Mouse (Mus musculus) spleen, postnatal 36 days (tissue): ENCODE results near the gene Prr11.
"Not testable (repeated sequence)": the region's sequence is repeated elsewhere in the genome, so short reads cannot be mapped to it uniquely, and the experiment has no call there.

Experiments used
- DNase-seq, 2 experiments: peaks; one replicate each; pipeline ENCODE4 v3.0.0; 2022; ENCODE audit warnings: low spot score in 2 of 2, mixed read lengths in 1 of 2

Prr11 gene

DNA sequence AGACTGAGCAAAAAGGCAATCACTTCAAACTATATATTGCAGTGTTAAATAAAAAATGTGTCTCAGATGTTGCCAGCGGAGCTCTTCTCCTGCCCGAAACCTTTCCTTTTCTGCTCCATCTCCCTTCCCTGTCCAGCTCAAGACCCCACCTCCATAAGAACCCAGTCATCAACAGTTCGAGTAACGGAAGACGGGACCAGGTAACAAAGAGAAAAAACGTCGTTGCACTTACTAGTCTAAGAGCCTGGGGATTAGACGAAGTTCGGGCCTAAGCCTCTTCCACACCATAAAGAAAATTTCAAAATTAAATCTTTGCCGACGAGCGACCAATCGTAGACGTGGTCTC lies at the start of gene Prr11:
Gene Prr11 (minus strand): TSS at position 300 of the 346 bp plus-strand sequence.
- no peak for DNase-seq

DNA sequence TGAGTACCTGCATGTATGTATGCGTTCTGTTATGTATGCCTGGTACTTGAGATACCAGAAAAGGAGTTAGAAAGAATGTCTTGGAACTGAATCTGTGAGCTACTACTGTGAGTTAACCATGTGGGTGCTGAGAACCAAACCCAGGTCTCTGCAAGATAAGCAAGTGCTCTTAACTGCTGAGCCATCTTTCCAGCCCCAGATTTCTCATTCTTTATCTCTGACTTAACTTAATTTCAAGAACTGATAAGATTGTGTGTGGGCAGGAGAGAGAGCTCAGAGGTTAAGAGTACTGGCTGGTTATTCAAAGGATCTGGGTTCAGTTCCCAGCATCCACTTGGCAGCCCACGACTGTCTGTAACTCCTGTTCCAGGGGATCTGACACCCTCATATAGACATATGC lies 49.5 kb upstream of the Prr11 start:
- no peak for DNase-seq

DNA sequence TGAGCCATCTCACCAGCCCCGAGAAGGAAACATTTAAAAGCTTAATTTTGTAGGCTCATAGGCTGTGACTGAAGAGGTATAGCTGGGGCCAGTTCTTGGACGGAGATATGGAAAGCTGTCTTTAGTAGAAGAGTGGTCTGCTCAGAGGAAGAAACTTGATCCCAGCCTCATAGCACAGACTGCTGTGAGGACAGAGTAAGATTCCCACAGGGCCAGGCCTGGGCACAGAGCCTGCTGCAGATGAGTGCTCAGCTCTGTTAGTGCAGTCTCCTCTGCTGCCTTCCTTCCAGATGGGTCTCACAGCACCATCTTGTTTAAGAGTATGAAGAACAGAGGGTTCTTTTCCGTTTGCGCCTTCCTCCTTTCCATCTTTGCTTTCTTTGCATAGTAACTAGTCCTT lies 27.7 kb upstream of the Prr11 start:
- DNase-seq = no peak

DNA sequence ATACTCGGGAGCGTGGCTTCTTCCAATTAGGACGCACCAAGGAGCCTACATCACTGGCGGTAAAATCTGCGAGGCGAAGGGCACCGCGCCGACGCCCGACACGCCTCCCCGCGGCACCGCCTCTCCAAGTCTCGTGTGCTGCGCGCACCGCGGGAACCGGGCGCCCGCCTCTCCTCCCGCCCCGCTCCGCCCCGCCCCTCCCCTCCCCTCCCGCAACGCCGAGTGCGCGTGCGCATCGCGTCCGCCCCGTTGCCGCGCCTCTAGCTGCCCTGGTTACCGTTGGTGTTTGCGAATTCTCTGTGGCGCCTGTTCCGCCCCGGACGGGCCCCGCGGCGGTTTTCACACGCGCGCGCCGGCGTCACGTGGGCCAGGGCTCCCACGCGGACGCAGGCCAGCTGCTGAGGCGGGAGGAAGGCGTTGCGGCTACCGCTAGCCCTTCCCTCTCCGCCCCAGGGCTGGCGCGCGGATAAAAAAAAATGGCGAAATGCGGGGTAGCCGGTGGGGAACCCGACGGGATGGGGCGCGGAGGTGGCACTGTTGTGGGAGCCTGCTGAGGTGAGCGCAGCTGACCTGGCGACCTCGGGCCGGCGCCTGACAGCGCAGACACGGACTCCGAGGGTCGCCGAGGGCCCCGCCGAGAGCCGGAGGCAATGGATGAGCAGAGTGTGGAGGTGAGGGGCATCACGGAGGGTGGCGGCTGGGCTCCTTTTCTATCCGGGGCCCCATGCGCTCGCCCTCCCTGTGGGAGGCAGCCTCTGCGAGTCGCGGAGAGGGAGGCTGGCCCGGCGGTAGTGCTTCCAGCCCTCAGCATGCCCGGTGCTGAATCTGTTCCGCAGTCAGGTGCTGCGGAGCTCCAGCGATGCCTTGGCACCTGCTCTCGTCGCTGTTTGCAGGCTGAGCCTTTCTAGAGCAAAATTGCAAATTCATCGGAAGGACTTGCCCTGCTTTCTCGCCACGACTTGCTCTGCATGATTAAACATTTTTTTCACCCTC lies 18.6 kb upstream of the Prr11 start, which contains the start of gene Trim37:
Gene Trim37 (plus strand): TSS at position 254 of the 993 bp plus-strand sequence.
- DNase-seq = peak; percentile 86 to 87

DNA sequence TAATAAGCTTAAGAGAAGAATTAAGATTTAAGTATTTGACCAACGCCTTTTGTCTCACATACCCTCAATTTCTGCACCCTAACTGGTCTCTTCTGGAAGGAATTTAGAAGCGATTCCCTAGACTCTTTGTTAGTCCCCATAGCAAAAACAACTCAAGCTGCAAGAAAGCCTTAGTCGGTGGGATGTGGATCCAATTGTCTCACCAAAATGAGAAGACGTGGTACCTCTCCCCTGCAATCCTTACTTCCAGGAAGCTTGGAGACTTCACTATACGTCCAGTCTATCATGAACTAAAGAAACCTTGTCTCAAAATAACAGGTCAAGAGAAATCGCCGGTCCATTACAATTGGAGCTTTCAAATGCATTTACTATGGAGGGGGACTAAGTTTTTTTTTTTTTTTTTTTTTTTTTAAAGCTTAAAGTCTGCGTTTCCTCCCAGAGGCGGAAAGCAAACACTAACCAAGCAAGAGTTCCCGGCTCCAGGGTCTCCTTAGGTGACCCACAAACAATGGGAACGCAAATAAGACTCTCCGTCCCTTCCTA lies 17.8 kb upstream of the Prr11 start:
- DNase-seq = no peak

DNA sequence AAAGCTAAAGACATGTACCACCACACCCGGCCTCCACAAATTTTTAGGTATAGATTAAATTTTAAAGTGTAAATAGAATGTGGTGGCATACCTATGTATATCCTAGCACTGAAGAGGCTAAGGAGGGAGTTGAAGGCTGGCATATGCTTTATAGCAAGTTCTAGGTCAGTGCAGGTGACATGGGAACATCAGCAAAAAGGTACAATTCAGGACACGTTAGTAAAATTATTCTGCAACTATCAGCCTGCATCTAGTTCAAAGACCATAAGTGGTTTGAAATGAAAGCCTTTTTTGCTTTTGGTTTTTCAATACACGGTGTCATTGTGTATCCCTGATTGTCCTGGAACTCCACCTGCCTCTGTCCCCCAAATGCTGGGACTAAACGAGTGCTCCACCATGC lies 17.1 kb upstream of the Prr11 start:
- DNase-seq = no peak

DNA sequence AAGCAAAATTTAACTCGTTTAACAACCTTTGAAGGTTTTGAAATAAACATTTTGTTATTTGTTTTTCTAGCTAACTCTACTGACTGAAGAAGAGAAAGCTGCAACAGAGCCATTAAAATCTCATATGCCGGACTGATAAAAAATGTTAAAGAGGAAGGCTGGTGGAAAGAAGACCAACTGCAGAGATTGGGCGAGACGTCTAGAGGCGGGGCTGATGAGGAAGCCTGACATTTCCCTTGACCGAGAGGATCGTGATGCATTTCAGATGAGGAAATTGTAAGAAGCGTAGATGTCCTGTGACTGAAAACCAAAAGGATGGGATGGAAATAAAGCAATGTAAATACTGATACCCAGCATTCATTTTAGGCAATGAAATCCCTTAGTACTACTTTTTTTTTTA lies 13.4 kb upstream of the Prr11 start:
- DNase-seq = no peak

DNA sequence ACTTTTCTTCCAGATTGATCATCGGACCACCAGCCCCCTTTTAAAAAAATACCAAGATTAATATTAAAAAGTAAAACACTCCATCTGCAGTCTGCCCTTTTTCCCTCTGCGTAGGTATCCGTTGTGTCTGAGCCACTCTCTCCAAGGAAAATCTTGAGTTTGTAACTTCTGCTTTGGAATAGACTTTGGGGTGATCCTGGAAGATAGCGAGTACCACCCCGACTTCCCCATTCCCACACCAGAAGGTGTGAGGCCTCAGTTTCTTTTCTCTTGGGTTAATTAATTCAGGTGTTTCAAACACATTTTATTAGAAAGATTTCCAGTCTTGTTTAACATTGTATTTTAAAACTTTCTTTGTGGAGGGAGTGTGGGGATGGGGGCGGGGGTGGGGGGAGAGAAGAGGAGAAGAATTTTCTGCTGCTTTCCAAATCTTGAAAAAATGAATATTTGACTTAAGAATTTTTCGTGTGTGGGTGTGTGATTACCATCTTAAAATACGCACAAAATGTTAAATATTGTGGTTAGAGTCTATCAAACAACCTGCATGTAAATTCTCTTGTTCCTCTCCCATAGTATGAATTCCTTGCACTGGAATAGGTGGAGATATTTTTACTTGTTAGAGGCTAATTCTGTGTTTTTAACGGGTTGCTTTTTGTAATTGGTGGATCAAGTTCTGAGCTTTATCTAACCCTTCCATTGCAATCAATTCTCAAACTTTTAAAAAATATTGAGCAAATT lies 1.8 kb upstream of the Prr11 start:
- no peak for DNase-seq

DNA sequence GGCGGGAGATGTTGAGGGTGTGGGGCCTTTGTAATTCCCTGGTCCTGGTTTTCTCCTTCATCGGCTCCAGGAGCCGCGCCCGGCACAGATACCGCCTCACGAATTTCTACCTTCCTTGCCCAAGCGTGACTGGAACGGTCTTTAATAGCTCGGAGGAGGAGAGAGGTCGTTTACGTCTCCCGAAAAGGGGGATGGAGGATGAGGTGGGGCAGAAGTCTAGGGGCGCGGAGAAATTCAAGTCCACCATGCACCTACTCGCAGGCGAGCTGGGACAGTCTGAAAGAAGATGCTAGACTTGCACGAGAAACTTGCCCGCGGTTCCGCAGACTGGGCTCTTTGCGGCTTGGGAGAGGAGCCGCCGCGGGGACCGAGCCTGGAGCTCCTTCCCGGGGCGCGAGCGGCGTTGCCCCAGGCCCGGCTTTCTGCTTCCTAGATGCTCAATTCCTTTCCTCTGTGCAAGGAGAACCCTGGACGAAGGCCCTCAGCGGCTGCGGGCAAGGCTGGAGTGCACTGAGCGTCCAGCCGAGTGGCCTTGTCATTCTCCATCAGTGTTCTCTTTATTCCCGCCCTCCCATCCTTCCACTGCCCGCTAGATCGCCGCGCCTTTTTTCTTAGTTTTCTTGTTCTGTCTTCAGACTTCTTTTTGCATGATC lies 1.1 kb upstream of the Prr11 start:
- DNase-seq = peak in 1 of 2 experiments; percentile 4

DNA sequence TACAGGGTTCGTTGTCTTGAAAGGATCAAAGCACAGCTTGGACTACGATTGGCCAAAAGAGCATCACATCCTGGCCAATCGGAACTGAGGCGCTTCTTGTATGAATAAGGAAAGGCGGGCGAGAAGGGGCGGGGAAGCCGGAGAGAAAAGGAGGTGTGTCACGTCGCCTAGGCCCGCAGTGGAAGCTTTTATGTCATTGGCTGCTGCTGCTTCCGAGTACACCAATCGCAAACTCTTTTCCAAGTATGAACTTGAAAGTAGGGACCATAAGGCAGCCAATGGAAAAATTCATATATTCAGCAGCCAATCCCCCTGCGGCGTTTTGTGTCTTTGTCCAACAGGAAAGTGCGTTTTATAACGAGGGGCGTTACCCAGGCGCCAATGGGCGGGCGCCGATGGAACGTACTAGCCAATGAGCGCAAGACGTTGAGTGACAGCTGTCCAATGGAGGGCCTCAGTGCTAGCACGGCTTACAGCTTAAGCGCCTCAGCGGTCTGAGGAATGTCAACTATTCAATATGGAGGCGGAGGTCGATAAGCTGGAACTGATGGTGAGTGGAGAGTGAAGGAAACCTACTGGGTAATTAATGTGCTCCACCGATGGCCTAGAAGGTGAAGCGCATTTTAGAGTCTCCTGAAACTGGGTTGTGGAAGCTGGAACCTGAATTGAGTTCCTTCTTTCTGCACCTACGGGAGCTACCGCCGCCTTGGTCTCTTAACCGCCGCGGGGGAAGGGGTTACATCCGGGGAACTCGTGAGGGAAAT lies 429 bp upstream of the Prr11 start, which contains the start of gene Ska2:
Gene Ska2 (plus strand): TSS at position 480 of the 764 bp plus-strand sequence.
- peak; percentile 98 to 99 for DNase-seq

DNA sequence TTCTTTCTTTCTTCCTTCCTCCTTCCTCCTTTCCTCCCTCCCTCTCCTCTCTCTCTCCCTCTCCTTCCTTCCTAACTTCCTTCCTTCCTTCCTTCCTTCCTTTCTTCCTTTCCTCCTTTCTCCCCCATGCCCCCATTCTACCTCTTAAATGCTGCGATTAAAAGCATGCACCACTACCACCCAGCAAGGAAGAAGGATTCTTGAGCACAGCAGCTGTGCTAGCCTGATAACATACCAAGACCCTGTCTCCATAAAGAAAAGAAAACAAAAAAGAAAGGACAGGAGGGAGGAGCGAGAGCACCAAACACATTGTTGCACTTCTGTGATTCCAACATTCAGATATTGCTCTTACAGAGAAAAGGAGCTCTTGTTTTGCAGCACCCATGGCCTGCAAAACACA lies 21.4 kb downstream of the Prr11 start:
- no peak for DNase-seq

DNA sequence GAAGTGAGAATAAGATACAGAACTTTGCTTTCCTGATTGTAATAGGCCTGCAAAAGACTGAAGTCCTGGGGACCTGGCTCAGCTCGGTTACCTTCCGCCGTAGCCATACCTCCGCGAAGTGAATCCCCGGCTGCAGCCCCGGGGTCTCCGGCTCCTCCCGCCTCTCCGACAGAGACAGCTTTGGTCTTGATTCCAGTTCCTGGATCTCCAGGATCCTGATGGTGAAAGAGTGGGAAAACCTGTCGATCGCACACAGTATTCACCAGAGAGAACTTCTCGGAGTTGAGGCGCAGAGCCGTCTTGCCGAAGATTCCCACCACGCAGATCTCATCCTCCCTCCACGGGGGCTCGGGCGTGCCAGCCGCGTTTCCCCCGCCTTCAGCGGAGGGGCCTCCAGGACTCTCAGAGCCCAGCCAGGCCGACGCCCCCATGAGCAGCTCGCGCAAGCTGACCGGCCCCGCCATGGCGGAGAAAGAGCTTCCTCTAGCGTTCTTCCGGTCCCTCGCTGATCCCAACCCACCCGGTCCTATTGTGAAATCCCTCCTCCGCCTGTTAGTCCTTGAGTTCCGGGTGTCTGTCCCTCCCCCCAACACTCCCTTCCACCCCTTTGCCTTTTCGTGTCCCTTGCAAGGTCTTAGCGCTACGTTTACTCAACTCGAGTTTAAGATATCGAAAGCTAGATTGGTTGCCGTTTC lies 22.1 kb downstream of the Prr11 start, which contains the start of gene Smg8:
Gene Smg8 (minus strand): TSS at position 485 of the 695 bp plus-strand sequence.
- peak; percentile 79 to 84 for DNase-seq

DNA sequence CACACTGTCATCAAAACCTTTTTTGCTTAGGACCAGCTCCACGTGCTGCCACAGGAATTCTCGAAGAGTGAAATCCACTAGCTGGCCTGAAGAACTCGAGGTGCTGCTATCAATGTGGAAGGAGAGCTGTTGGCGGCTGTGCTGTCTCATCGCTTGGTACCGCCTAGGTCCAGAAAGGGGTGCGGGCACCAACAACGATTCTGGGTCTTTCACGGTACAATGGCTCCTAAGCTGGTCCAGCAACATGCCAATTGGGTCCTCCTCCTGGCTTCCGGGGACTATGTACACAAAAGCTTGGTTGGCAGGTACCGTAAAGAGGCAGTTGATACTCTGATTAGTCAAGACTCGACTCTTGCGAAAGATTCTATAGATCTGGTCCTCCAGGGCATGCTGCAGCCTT lies 23.0 kb downstream of the Prr11 start:
- no peak for DNase-seq

DNA sequence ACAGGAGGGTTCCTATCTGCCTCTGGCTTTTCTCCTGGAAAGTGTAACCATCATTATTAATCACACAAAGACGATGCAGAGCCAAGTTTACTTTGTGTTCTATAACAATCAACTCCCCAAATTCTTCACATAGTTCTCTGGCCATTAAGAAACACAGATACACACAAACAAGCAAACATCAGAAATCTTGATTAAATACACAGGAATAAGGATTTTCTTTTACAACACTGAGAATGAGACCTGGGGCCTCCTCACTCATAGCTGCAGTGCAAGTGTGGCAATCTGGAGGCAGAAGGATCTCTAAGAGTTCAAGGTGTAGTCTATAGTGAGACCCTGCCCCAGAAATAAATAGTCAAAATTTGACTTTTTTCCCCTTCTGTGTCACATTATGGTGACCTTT lies 24.8 kb downstream of the Prr11 start:
- DNase-seq = no peak

DNA sequence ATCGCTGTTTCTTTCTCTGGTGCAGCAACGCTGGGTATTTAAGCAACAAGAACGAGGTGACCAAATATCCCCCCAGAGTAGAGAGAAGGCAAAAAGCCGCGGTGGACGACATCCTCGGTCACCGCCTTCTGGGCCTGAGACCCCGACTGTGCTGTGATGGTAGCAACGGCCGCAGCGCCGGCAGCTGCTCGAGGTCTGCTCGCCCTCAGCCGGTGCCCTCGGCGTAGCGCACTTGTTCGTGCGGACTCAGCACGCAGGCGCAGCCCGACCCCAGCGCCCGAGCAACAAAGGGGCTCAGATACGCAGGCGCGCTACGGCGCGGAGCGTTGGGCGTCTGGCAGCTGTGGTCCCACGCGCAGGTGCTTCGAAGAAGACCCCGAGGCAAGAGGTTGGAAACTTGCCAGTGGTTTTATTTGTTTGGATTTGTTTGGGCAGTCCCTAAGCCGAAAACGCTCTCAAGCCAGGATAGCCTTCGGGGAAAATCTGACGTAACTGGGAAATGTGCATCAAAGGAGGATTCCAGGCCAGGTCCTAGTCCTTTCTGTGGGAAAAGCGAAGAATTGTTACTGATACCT lies 34.6 kb downstream of the Prr11 start, which contains the start of gene Gdpd1:
Gene Gdpd1 (minus strand): TSS at position 197 of the 575 bp plus-strand sequence.
- peak; percentile 83 to 84 for DNase-seq

DNA sequence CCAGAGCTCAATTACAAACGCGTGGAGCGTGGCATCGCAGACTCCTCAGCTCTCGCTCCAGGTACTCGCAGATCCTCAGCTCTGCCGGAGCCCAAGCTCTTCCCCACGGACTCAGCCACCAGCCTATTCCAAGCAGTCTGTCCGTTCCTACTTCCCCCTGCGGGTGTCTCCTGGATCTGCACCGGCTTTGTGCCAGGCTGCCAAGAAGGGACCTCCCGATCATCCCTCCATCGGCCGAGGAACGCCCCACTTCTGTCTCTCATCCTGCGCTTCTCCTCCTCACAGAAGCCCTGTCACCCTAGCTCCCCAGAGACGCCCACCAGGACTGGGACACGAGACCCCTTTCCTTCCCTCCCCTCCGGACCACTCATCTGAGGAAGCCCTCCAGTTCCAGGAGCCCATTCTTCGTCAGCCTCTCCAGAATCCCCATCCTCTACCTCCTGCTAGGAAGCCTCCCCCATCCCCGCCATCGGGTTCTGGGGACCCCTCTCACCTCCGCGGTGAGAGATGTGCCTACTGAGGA lies 35.1 kb downstream of the Prr11 start:
- peak; percentile 17 to 23 for DNase-seq

DNA sequence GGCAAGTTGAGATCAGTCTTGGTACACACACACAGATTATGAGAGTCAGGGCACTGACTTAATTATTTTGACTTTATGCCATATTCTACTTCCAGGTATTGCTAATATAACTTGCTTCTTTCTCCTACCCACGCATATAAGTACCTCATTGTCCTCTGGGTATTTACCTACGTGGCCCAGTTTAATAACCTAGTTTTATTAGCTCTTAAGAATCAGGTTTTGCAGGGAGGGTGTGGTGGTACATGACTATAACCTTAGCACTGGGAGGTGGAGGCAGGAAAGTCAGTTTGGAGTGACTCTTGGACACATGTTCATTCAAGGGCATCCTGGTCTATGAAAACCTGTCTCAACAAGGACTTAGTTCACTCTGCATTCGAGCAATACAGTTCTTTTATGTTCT lies 46.4 kb downstream of the Prr11 start:
- DNase-seq = no peak

DNA sequence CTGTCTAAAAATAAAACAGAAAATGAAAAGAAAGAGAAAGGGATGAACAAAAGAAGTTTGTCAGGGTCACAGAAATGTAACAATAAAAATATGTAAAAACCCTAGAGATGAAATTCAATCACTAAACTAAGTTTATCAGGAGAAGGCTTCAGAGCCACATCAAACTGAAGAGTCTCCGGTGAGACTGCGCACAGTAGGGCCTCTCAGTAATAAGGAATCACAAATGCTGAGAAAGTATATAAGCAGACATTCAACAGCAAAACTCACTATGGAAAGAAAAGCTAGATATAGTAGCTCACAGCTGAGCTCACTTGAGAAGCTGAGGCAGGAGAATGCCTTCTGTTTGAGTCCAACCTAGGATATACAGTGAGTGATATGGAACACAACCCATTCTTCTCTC lies 48.1 kb downstream of the Prr11 start:
- no peak for DNase-seq

DNA sequence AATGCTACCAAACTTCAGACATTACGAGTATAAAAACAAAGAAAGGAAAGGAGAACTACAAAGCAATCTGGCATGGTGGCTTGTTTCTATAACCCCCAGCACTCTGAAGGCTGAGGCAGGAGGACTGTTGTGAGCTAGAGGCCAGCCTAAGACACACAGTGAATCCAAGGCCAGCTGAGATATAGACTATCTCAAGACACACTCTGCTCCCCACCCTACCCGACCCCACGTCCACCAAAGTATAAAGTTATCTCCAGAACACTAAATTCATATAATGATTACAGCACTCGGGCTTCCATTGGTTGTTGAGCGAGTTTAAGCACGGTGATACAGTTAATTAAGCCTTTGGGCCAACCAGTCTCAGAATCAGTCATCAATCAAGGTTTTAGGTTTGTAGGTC lies 52.2 kb downstream of the Prr11 start:
- no peak for DNase-seq

DNA sequence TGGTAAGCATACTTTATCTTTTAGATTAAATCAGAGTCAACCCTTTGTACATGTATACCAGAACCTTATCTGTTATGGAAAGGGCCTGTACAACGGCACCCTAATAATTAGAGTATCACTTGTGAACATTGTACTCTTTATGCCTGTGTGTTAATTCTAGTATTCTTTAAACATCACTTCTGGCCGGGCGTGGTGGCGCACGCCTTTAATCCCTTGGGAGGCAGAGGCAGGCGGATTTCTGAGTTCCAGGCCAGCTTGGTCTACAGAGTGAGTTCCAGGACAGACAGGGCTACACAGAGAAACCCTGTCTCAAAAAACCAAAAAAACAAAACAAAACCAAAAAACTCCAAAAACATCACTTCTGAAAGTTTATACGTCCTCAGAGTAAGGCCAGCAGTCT lies 59.6 kb downstream of the Prr11 start:
- DNase-seq = not testable (repeated sequence)
